Mouse (Mus musculus): ENCODE measurements around the gene Mbnl2. TPM values are rescaled to one million over a fixed set of nuclear protein-coding genes. Genes with fewer than 3 reads are reported as not detected.

Gene Mbnl2
- total and polyA plus RNA-seq, 3 experiments: 23.8 to 28.9 (median 23.9) TPM

DNA sequence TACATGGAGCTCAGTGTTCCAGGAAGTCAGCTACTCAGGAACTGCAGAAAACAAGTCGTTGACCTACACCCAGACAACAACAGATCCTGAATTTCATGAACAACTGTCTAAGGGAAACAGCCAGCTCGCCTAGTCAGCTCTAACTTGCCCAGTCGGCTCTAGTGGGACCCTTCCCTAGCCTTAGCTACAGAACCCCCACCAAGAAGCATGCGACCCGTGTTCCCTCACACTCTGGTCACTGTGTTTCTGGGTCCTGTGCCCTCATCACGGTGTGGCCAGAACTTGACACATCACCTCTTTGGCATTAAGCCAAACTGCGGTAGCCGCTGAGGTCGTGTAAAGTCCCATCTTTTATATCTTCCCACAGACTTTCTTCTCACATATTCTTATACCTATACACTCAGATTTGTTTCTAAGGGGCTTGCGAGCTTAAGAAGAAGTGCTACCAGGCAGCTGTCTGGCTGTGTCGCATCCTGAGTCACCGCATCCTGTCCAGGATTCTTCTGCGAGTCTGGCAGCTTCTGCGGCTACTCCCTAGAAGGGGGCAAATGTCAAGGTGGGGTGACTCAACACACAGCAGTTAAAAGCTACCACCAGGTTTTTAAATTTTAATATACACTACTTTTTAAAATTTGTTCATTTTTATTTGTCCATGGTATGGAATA lies 193.8 kb downstream of the Mbnl2 start:
- dilution Hi-C loops (cut with MboI; ENCODE audit: extremely low pct_ligation_motif_present, extremely low pct_unique_long_range_greater_than_20kb, low sequenced_read_pairs): no loop called here
- Histone ChIP-seq H3K9ac (ENCODE audit: insufficient read depth, low read depth) (no peak overlapping the region), H3K79me2 (replicated peaks; ENCODE audit: control insufficient read depth, extremely low read depth, insufficient read depth, poor library complexity, severe bottlenecking) (no peaks in the 10 kb centered on the region), H3K27ac (ENCODE audit: insufficient read depth, low read depth) (no peak overlapping the region), H3K36me3 (replicated peaks in 1 of 2; ENCODE audit: control insufficient read depth in 1 of 2, insufficient read depth in 1 of 2, low read length in 1 of 2) (no peaks in the 10 kb centered on the region), H3K27me3 (replicated peaks) (no peaks in the 10 kb centered on the region), H3K4me3 (replicated peaks in 1 of 3; ENCODE audit: low read depth in 2 of 3, low read length in 2 of 3, poor library complexity in 1 of 3) (no peak overlapping the region), H3K4me1 (ENCODE audit: control insufficient read depth in 1 of 2, insufficient read depth in 2 of 2) (no peaks in the 10 kb centered on the region), H3K4me2 (ENCODE audit: insufficient read depth, low read depth, poor library complexity, severe bottlenecking) (no peak overlapping the region), H3K9me3 (replicated peaks; ENCODE audit: low read length) (no peaks in the 10 kb centered on the region)
- DNase-seq (ENCODE audit: extremely low read depth): no peak
- TF ChIP-seq UBTF (IDR thresholded peaks at IDR 0.05; ENCODE audit: low read depth, low read length) (no peak), RCOR1 (conservative IDR thresholded peaks at IDR 0.05; ENCODE audit: low read depth, low read length) (no peak), ZMIZ1 (IDR thresholded peaks at IDR 0.05; ENCODE audit: low read depth, low read length) (no peak), TBP (conservative IDR thresholded peaks at IDR 0.05; ENCODE audit: low read depth, low read length) (no peak), KAT2A (IDR thresholded peaks at IDR 0.05; ENCODE audit: insufficient replicate concordance, low read length) (no peak)
- in situ Hi-C loops (cut with MboI; ENCODE audit: low pct_ligation_motif_present, low pct_unique_long_range_greater_than_20kb, low sequenced_read_pairs): no loop called here

DNA sequence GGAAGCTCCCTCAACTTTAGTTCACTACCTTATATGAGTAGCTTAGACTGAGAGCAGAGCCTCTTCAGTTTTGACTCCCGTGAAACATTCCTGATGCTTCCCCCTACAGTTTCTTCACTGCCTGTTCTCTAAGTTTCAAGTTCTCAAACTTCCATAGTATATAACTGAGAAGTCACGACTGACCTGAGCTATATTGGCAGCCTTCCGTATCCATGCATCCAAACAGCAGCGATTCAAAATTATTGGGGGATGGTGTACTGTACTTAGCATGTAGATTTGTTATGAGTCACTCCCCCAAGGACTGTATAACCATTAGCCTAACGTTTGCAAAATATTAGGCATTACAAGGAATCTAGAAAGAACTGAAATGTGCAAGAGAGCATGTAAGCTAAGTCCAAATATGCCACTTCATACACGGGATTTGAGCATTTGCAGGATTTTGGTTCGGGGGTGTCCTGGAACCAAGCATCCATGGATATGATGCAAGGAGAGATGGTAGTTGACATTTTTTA lies 200.8 kb downstream of the Mbnl2 start:
- in situ Hi-C loops (cut with MboI; ENCODE audit: low pct_ligation_motif_present, low pct_unique_long_range_greater_than_20kb, low sequenced_read_pairs): no loop called here
- no peaks in the 10 kb centered on the region for H3K36me3 ChIP-seq (replicated peaks in 1 of 2; ENCODE audit: control insufficient read depth in 1 of 2, insufficient read depth in 1 of 2, low read length in 1 of 2)
- peaks cover 0 to 13% of the 10 kb centered on the region in 2 experiments; a peak in 3 of 4 replicates for H3K4me1 ChIP-seq (ENCODE audit: control insufficient read depth in 1 of 2, insufficient read depth in 2 of 2)
- DNase-seq (ENCODE audit: extremely low read depth): no peak
- H3K27ac ChIP-seq (ENCODE audit: insufficient read depth, low read depth): no peak overlapping the region
- H3K9me3 ChIP-seq (replicated peaks; ENCODE audit: low read length): no peaks in the 10 kb centered on the region
- no peak overlapping the region for H3K4me3 ChIP-seq (replicated peaks in 1 of 3; ENCODE audit: low read depth in 2 of 3, low read length in 2 of 3, poor library complexity in 1 of 3)
- no peak overlapping the region; the same call in 1 of the 2 replicates for H3K9ac ChIP-seq (ENCODE audit: insufficient read depth, low read depth)
- peak overlapping the region; percentile 60; the same call in 1 of the 2 replicates for H3K4me2 ChIP-seq (ENCODE audit: insufficient read depth, low read depth, poor library complexity, severe bottlenecking)
- TF ChIP-seq NELFE (IDR thresholded peaks at IDR 0.05; ENCODE audit: low read depth, low read length) (no peak), E2F4 (IDR thresholded peaks at IDR 0.05; ENCODE audit: insufficient replicate concordance, low read depth, low read length) (no peak), USF1 (IDR thresholded peaks at IDR 0.05; ENCODE audit: low read depth, low read length) (no peak), KAT2A (IDR thresholded peaks at IDR 0.05; ENCODE audit: insufficient replicate concordance, low read length) (no peak), ZC3H11A (IDR thresholded peaks at IDR 0.05; ENCODE audit: low read depth, low read length) (no peak), CHD1 (IDR thresholded peaks at IDR 0.05; ENCODE audit: low read depth, low read length) (no peak), CHD2 (IDR thresholded peaks at IDR 0.05; ENCODE audit: low read length) (no peak), ELF1 (IDR thresholded peaks at IDR 0.05; ENCODE audit: low read depth, low read length) (no peak)
- H3K27me3 ChIP-seq (replicated peaks): no peaks in the 10 kb centered on the region
- H3K79me2 ChIP-seq (replicated peaks; ENCODE audit: control insufficient read depth, extremely low read depth, insufficient read depth, poor library complexity, severe bottlenecking): no peaks in the 10 kb centered on the region
- dilution Hi-C loops (cut with MboI; ENCODE audit: extremely low pct_ligation_motif_present, extremely low pct_unique_long_range_greater_than_20kb, low sequenced_read_pairs): no loop called here

Data from CH12.LX (cell line).